Mouse (Mus musculus): Measurements from ENCODE around the gene Elmo3. TPM values are rescaled to one million over a fixed set of nuclear protein-coding genes. Genes with fewer than 3 reads are reported as not detected.

Elmo3 gene
- total and polyA plus RNA-seq, 3 experiments: 1.3 to 2.9 TPM; not detected in 1

DNA sequence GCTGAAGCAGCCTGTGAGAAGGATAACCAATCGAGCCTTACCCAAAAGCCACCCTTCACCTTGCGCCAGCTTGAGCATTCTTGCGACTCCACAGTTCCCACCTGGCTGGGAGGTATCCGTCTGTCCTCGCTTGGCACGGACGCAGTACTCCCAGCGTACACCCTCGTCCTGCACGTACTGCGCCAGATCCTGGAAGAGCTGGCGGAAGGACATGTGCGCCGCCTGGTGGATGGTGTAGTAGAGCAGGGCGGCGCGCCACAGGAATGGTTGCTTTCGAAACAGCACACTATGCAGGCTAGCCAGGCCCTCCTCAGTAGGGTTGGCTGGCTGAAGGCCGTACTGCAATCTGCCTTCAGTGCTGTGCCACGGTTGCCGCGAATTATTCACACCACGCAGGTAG lies 22.3 kb upstream of the Elmo3 start:
- H3K27me3 ChIP-seq (ENCODE audit: control insufficient read depth in 1 of 2, insufficient read depth in 2 of 2, low read length in 2 of 2): no peaks in the 10 kb centered on the region

DNA sequence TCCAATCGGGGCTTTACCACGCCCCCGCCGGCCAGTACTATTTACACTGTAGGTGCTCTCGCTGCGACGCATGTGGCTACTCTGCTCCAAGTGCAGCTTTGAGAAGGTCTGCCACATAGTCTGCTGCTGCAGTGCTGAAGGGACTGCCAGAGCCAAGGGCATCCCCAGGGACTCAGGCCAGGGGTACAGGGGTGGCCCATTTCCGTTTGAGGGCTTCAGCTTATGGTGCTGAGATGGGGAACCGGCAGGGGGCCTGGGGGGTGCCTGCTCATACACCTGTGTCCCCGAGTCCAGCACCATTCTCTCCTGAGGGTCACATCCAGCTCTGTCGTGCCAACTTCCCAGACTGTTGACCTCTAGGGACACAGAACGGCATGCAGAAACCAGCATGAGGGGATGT lies 19.9 kb upstream of the Elmo3 start:
- Histone ChIP-seq H3K36me3 (ENCODE audit: control insufficient read depth in 1 of 2, insufficient read depth in 2 of 2, low read length in 2 of 2) (peaks cover 0 to 20% of the 10 kb centered on the region in 2 experiments; a peak in 2 of 4 replicates), H3K27ac (ENCODE audit: control insufficient read depth, low read depth, low read length) (no peak overlapping the region), H3K9ac (ENCODE audit: control insufficient read depth, low read depth, low read length, poor library complexity, severe bottlenecking) (no peak overlapping the region), H3K4me3 (ENCODE audit: control insufficient read depth in 1 of 2, insufficient read depth in 1 of 2, low read depth in 2 of 2, low read length in 2 of 2) (no peak overlapping the region), H3K27me3 (ENCODE audit: control insufficient read depth in 1 of 2, insufficient read depth in 2 of 2, low read length in 2 of 2) (no peaks in the 10 kb centered on the region), H3K9me3 (replicated peaks; ENCODE audit: insufficient read depth, low read length) (no peaks in the 10 kb centered on the region), H3K79me2 (ENCODE audit: control insufficient read depth, insufficient read depth, low read length, poor library complexity) (peaks cover 3% of the 10 kb centered on the region), H3K4me1 (ENCODE audit: control insufficient read depth in 1 of 2, insufficient read depth in 2 of 2, low read length in 2 of 2) (peaks cover 8 to 32% of the 10 kb centered on the region in 2 experiments)
- no peak for DNase-seq (ENCODE audit: low read depth, low spot score)
- TF ChIP-seq ZKSCAN1 (IDR thresholded peaks at IDR 0.05; ENCODE audit: low read depth, low read length) (no peak), TBP (IDR thresholded peaks at IDR 0.05; ENCODE audit: low read depth, low read length) (no peak), GABPA (IDR thresholded peaks at IDR 0.05; ENCODE audit: low read depth, low read length) (no peak), JUND (IDR thresholded peaks at IDR 0.05; ENCODE audit: low read depth, low read length) (no peak), MEF2A (IDR thresholded peaks at IDR 0.05; ENCODE audit: extremely low read depth, insufficient replicate concordance, low read depth, low read length, poor library complexity, severe bottlenecking) (no peak), RCOR1 (IDR thresholded peaks at IDR 0.05; ENCODE audit: low read depth, low read length) (no peak), ZC3H11A (IDR thresholded peaks at IDR 0.05; ENCODE audit: low read depth, low read length) (no peak), USF2 (IDR thresholded peaks at IDR 0.05; ENCODE audit: borderline replicate concordance in 1 of 2, insufficient read depth in 1 of 2, low read depth in 1 of 2, low read length in 2 of 2) (no peak), MAX (IDR thresholded peaks at IDR 0.05; ENCODE audit: low read length) (no peak), CTCF (IDR thresholded peaks at IDR 0.05 in 2 of 3, conservative IDR thresholded peaks at IDR 0.05 in 1 of 3; ENCODE audit: control insufficient read depth in 1 of 3, insufficient read depth in 1 of 3, low read depth in 2 of 3, low read length in 3 of 3, poor library complexity in 1 of 3, severe bottlenecking in 1 of 3) (no peak), USF1 (IDR thresholded peaks at IDR 0.05; ENCODE audit: low read depth, low read length) (no peak), UBTF (IDR thresholded peaks at IDR 0.05; ENCODE audit: borderline replicate concordance, insufficient read depth, low read depth, low read length) (no peak)

More for the DNA sequence above, 22.3 kb upstream of the Elmo3 start:
- peak overlapping the region; percentile 68 for H3K27ac ChIP-seq (ENCODE audit: control insufficient read depth, low read depth, low read length)
- peak; percentile 63 for TF ChIP-seq SMC3 (IDR thresholded peaks at IDR 0.05; ENCODE audit: low read depth, low read length)
- peak; percentile 24 to 69 (median 63); a peak in 5 of 6 replicates for TF ChIP-seq CTCF (IDR thresholded peaks at IDR 0.05 in 2 of 3, conservative IDR thresholded peaks at IDR 0.05 in 1 of 3; ENCODE audit: control insufficient read depth in 1 of 3, insufficient read depth in 1 of 3, low read depth in 2 of 3, low read length in 3 of 3, poor library complexity in 1 of 3, severe bottlenecking in 1 of 3)
- TF ChIP-seq ELF1 (IDR thresholded peaks at IDR 0.05; ENCODE audit: low read depth, low read length): no peak
- peak; percentile 48 for TF ChIP-seq RAD21 (IDR thresholded peaks at IDR 0.05; ENCODE audit: low read depth, low read length)
- peaks cover 12 to 40% of the 10 kb centered on the region in 2 experiments for H3K4me1 ChIP-seq (ENCODE audit: control insufficient read depth in 1 of 2, insufficient read depth in 2 of 2, low read length in 2 of 2)
- H3K4me3 ChIP-seq (ENCODE audit: control insufficient read depth in 1 of 2, insufficient read depth in 1 of 2, low read depth in 2 of 2, low read length in 2 of 2): no peak overlapping the region
- H3K9ac ChIP-seq (ENCODE audit: control insufficient read depth, low read depth, low read length, poor library complexity, severe bottlenecking): no peak overlapping the region
- H3K9me3 ChIP-seq (replicated peaks; ENCODE audit: insufficient read depth, low read length): no peaks in the 10 kb centered on the region
- peaks cover 0 to 26% of the 10 kb centered on the region in 2 experiments; a peak in 2 of 4 replicates for H3K36me3 ChIP-seq (ENCODE audit: control insufficient read depth in 1 of 2, insufficient read depth in 2 of 2, low read length in 2 of 2)
- H3K79me2 ChIP-seq (ENCODE audit: control insufficient read depth, insufficient read depth, low read length, poor library complexity): peaks cover 3% of the 10 kb centered on the region
- peak; percentile 41 for DNase-seq (ENCODE audit: low read depth, low spot score)

Measured in MEL (cell line).